Mouse (Mus musculus) frontal cortex, adult (tissue): ENCODE measurements around the gene Tgif2.

ENCODE experiments used
- ATAC-seq: cut with Nextera tagmentation; 2 replicates; pipeline ENCODE4 v1.9.2; 2017; ENCODE audit warnings: mild to moderate bottlenecking, moderate library complexity, mixed read lengths; ENCODE audit not compliant: low TSS enrichment

Gene Tgif2

DNA sequence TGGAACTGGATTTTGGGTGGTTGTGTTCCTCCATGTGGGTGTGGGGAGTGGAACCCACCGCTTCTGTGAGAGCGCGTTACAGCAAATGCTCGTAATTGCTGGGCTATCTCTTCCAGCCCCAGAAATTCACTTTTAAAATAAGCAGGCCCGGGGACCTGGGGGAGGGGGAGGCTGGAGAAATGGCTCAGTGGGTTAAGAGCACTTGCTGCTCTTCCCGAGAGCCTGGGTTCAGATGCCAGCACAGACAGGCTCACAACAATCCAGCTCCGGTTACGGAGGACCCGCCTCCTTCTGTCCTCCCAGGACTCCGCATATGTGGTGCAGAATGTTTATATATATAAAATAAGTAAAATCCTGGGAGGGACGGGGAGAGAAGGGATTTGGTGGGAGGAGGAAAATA is 2.9 kb downstream of the Tgif2 start:
- no peak for ATAC-seq

DNA sequence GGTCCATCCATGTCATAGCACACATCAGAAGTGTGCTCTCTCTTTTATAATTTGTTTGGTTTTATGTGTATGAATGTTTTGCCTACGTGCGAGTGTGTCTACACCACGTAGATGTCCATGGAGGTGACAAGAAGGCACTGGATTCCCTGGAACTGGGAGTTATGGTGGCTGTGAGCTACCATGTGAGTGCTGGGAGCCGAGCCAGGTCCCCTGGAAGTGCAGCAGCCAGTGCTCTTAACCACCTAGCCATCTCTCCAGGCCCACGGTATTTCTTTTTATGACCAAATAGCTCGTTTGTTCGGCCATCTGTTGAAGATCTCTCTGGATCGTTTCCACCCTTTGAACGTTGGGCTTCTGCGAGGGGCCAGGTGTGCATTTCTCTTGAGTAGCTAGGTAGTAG is 3.5 kb downstream of the Tgif2 start:
- no peak for ATAC-seq

DNA sequence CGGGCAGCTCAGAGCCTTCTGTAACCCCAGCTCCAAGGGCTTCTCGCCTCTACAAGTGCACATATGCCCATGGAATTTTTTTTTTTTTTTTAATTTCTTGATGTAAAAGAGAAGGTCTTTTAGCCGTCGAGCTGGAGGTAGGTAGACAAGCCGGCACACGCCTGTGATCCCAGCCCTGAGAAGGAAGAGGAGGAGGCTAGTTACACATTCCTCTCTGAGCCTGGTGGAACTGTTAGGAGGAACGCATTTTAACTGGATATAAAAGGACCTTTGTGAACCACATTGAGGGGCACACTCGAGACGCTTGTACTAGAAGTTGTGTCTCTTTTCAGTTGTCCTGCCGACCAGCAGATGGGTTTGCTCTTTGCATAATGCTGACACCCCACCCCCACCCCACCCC is 4.9 kb downstream of the Tgif2 start:
- no peak for ATAC-seq

DNA sequence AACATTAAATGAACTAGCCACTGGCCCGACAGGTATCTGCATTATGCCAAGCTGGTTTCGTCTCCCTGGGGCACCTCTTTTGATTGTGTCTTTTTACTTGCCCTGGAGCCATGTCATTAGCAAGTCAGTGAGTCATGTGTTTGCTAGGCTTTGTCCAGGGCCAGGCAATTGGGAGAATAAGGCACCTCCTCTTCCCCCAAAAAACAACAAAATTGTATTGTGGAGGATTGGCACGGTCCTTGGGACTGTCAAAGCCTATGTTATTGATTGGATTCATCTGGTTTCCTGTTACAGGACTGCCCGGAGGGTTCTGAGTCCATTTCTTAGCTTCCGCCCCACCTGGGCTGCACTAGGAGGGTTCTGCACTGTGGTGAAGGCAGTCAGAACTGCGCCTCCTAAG is 7.8 kb downstream of the Tgif2 start:
- no peak for ATAC-seq

DNA sequence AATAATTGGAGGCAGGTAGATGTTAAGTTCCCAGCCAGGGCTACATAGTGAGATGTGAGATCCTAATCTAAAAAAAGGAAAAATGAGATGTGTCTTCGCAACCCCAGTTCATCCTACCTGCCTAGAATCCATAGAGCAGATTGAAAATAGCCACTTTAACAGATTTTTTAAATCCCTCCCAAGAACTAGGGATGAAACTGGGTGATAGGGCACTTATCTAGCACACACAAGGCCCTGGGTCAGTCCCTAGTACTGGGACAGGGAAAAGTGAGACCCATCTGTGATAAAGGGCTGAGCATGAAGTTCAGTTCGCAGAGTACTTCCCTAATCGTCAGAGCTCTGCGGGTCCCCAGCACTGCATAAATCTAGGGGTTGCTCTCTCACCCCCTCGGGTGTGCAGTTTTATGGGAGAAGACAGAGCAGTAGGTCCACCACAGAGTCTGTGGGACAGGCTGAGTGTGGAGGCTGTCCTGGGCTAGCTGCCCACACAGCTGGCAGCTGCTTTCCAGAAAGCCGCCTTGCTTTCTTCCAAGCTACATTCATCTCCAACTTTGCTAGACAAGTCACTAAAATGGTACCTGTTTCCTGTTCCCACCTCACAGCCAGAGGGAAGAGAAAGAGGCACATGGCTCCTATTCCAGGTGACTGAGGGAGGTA is 8.8 kb downstream of the Tgif2 start:
- peak; percentile 58; the same call in 1 of the 2 replicates for ATAC-seq

DNA sequence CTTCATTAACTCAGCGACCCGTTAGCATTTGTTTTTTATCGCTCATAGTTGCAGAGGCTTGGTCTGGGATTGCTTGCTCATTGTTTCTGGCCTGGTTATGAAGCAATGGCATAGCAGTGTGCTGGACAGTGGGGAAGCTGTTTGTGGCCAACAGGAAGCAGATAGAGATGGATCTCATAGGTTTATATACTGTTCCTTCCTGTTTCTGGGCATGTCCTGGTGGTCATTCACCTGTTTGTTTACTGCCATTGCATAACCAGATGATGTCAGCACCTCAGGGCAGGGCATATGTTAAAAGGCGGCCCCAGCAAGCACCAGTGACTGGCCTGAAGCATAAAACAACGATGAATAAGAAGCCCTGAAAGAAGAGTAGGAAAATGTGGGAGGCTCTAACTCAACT is 10.7 kb downstream of the Tgif2 start:
- no peak for ATAC-seq

DNA sequence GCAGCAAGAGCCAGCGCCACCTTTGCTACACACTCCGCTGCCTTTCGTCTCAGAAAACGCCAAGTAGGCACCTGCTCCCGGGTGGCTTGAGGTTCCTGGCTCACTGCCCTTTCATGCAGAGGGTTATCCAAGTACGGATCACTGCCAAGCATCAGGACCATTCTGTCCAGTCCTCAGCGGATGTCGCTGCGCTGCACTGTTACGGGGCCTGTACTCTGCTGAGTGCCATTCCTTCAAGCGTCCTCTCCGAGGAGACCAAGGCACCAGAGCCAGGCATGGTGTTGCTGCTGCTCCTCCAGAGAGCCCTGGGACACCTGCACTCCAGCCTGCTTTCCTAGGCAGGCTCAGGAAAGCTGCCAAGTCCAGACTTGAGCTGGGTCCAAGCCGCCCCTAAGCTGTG is 13.8 kb downstream of the Tgif2 start:
- ATAC-seq: 0 out of 2 replicates have a peak, but pooled peaks have one; percentile 31

DNA sequence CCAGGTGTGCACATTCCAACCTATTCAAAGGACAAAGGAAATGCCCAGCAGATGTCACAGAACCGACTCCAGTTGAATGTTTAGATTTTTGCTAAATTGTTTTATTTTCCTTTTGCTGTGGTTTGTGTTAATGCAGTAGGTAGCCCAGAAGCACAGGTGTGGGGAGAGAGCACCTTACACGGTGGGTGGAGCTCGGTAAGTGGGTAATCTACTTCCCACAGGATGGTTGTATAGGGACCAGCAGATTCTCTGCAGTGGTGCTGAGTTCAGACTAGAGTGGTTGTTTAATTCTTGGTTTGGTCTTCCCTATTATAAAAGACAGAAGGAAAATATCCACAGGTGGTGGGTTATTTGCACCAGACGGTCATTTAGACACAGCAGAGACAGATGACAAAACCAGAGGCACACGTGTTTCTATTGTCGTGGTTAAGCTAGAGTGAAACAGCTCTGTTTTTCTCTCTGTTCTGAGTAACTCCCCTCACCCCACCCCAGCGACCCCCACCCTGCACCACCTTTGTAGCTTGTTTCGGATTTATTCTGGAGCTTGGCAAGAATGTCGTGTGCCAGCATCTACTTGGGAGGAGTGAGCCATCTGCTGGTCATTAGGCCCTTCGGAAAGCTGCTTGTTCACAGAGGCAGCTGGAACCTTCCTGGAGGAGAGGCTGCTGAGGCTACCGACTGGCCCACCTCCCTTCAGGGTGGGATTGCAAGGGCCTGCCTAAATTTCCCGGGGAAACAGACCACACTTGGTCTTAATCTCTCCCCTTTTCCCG is 14.4 kb downstream of the Tgif2 start:
- peak; percentile 73; the same call in 1 of the 2 replicates for ATAC-seq

DNA sequence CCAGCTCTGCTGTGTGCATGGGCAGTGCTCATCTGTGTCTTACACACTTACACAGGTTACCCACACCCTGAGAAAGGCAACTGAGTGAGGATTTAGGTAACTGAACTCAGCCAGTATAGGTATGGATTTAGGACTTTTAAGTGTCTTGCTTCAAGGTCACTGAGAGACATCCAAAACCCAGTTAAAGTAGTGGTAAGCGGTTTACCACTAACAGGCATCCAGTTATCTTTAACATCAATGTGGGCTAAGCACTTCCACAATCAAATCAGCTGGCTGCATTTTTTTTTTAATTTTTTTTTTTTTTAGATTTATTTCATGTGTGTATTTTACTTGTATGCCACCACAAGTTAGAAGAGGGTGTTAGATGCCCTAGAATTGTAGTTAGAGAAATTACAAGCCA is 16.5 kb downstream of the Tgif2 start:
- no peak for ATAC-seq

DNA sequence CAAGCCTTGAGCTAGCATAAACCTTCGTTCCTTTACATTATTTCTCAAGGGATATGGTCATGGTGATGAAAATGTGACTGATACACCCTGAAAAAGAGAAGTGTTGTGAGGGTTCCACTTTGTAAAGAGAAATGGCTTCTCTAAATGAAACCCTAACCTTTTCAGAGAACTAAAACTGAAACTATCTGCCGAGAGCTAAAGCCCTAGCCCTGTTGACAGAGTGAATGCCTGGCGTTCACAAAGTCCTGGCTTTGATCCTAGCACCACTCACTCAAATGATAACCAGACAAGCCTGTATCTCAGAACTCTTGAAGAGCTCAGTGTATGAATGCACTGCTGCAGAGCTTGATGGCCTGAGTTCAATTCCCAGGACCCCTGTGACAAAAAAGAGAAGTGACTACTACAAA is 17.6 kb downstream of the Tgif2 start:
- no peak for ATAC-seq

DNA sequence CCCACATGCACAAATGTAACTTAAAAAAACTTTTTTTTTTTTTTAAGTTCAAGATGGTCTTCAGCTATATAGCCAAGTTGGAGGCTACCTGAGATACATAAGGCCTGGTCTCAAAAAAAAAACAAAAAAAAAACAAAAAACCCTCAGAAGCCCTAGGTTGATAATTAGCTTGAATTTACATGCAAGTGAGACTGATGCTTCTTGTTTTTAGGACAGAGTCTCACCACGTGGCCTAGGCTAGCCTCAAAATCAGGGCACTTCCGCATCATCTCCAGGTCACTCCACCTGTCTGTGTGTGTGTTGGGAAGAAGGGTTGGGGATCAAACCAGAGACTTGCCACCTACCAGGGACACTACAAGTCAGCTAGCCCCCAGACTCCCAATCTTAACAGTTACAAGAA is 18.0 kb downstream of the Tgif2 start, which contains the start of gene 4930518I15Rik:
4930518I15Rik (minus strand) TSS at position 112 of the 400 bp plus-strand sequence.
- ATAC-seq: no peak

DNA sequence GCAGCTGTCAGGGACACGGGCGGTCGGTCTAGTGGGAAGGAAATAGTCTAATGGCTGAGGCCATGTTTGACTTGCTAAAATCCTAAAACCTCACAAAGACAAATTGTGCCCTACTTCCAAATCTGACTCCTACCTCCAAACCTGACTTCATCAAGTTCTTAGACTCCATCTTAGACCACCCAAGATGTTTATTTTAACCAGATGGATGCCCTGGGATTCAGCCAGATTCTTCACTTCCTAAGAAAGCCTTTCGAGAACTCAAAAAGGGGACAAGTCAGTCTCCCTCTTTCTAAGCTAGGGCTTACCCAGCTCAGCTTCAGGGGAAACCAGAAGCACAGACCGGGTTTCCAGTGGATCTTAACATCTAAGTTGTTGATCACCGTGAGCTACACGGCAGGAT is 18.9 kb downstream of the Tgif2 start:
- ATAC-seq: no peak

DNA sequence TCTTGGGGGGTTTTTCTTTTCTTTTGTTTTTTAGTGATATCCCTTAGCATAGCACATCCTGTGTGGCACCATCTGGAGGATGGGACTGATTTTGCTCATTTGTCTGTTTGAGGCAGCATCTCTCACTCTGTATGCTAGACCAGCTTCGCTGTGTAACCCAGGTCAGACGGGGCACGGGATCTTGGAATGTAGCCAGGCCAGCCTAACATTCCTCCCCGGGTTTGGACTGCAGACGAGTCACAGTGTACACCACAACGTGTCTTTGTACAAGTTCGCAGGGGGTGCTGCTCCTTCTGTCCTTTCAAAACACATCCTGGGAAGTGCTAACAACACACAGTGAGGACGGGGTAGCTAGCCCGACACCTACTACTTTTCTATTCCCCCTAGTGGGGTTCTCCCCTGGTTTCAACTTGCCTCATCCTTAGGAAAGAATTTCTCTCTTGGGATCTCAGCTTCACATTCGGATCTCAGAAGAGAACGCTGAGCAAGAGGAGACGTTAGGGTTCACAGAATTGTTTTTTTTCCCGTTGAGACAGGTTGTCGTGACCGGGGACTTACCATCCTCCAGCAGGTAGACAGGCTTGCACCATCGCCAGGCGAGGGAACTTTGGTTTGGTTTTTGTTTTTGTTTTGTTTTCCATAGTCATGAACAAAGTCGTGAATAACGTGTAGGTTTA is 22.4 kb downstream of the Tgif2 start:
- ATAC-seq: peak; percentile 7; the same call in 1 of the 2 replicates

DNA sequence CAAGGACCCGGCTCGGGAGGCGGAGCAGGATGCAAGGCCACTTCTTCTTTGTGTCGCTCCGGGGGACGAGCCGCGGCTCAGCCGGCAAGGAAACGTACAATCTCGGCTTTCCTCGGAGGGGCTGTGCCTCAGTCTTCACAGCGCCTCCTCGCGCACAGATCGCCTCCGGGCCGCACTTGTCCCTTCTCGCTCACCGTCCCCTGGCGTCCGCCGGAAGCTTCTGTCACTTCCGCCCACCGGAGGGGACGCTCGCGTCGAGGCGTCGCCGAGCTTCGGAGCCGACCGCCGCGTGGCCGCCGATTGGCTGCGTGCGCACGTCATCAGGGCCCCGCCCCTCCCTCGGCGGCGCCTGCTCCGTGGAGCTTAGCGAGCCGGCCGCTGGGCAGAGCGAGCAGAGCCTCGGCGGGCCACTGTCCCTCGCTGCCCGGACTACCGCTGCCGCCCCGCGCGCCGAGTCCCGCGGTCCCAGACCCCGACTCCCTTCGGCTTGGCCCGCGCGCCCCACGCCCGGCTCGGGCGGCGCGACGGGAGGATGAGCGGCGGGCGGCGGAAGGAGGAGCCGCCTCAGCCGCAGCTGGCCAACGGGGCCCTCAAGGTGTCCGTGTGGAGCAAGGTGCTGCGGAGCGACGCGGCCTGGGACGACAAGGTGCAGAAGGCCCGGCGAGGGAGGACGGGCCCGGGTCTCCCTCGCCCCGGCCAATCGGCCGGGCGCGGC is 23.1 kb downstream of the Tgif2 start, which contains the start of gene Rab5if:
Rab5if (plus strand) TSS at position 357 of the 715 bp plus-strand sequence.
- peak; percentile 96 for ATAC-seq

DNA sequence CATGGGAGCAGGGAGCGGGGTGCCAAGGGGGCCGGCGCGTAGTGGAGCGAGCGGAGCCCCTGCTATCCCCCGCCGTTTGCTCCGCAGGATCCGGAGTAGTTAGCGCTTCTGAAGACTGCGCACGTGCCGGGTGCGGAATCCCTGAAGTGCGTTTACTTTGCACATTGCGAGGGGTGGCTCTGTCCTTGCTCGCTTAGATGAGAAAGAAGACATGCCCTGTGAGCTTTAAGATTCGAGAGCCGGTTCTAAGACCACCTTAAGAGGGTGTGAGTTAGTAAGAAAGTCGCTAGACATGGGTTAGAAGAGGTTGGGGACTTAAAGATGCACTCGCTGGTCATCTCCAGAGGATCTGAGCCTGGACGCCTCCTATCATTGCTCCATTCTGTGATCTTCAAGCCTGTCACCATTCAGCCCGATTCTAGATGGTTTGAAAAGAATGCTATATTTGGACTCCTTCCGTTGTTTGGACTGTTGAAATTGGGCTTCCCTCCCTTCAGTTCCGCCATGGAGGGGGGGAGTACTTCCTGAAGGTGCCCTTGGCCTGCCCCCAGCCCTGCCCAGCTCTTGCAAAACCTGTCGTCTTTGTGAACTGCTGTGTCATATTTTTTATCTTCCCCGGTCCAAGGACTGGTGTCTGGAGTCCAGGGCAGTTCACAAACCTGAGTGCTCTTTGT is 23.8 kb downstream of the Tgif2 start:
- ATAC-seq: no peak

DNA sequence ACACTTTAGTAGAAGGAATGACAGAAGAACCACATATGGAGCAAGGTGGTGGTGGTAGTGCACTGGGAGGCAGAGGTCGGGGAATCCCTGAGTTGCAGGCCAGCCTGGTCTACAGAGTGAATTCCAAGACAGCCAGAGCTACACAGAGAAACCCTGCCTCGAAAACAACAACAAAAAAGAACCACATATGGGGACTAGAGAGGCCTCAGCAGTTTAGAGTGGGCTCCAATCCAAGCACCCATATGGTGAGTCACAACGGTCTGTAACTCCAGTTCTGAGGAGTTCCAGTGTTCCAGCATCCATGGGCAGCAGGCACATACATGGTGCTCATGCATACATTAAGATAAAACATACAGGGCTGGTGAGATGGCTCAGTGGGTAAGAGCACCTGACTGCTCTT is 24.7 kb downstream of the Tgif2 start:
- no peak for ATAC-seq

DNA sequence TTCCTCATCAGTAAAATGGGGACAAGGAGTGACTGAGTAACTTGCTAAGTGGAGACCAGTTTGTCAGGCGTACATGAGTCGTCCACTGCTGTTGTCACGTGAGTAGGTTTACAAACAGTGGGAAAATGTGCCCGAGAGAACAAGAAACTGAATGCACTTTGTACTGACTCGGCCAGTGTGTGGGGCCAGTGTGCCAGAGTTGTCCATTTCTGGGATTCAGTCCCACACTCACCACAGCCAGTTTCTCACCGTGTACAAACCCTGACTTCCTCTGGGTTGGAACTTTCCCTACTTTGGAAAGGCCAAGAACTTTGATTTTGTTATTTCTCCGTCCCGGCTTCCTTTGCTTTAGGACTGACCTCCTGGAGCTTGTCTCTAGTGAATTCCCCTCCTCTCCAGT is 29.2 kb downstream of the Tgif2 start:
- ATAC-seq: no peak

DNA sequence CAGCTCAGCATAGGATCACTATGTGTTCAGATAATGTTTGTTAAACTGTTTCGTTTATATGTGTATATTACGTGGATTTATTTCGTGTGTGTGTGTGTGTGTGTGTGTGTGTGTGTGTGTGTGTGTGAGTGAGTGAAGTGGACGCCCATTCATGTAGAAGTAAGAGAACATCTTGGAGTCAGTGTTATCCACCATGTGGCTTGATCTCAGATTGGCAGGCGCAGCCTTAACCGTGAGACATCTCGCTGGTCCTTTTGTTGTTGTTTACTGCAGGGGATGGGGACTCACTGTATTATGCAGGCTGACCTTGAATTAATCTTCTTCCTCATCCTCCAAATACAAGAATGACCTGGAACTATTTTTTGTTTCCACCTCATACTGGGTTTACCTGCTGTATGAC is 29.7 kb downstream of the Tgif2 start:
- no peak for ATAC-seq

DNA sequence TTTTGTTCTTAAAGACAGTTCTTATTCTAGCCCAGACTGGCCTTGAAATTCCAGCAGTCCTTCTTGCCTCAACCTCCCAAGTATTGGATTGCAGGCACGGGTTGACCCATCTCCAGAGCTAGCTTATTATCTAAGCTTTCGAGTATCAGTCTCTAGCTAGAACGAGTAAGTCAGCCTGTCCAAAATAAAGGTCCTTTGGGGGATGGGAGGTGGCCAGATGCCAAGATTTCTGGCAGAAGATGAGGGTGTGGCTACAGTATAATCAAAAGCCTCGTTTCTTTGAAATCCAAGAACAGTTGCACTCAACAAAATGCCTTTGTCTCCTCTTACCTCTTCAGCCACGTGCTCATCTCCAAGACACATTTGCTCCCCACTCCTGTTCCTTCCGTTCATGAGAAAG is 30.7 kb downstream of the Tgif2 start:
- no peak for ATAC-seq

DNA sequence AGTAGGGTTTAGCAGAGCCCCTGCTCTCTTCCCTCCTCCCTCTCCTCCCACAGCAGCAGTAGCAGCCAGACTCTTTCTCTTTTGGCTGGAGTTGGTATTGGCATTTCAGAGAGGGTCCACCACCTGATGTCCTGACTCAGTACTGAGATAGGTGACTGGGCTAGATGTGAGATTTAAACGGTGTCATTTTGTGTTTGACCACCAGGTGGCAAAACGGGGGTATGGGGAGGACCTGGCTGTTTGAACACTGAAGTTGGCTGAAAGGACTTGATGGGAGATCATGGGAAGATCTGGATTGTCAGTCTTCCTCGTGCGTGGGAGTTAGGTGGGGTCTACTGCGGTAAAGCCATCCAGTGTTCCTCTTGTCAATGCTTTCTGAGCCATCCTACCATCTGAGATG is 33.8 kb downstream of the Tgif2 start:
- ATAC-seq: peak; percentile 74

DNA sequence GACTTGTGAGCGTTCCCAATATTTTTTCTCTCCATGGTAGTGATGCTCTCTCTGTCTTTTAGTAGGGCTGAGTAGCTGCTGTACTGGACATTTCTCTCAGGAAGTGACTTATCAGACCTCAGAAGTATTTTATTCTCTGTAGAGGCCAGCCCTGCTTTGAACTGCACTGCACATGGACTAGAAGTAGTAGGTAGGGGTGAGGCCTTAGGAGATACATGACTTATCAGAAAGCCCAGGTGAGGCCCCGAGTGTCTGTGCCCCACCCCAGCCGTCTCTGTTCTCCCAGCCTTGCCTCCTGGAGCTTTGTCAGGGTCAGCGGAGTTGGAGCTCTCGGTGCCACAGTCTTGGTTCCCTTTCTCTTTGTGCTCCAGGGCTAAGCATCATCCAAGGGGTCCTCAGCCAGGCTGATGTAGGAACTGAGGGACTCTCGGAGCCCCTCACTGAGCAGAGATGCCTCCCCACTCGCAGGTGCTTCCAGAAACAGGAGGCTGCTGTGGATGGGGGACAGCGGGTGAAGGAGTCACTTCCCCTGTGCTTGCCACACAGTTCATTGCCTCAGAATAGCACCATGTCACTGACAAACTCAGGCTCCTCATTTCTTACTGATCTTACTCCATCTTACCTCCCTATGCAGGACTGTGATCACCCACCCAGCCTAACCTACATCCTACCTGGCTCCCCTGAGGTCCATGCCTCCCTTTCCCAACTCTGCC is 34.4 kb downstream of the Tgif2 start:
- no peak for ATAC-seq
